Mouse (Mus musculus) urinary bladder, postnatal 36 days (tissue): ENCODE measurements around the gene Eef1a1.

Experiments used
- DNase-seq, 2 experiments: peaks; one replicate each; pipeline ENCODE4 v3.0.0; 2022; ENCODE audit warnings: low spot score in 2 of 2, mixed read lengths in 1 of 2

Eef1a1 gene

GRCm38 (mm10) chr9:78477021-78477551, 11.9 kb downstream of the Eef1a1 start:
- no peak for DNase-seq

- no peak for DNase-seq
These were observed 12.4 kb downstream of the Eef1a1 start for GRCm38 (mm10) chr9:78476531-78477020.

- DNase-seq, result no peak
These were observed 13.1 kb downstream of the Eef1a1 start for GRCm38 (mm10) chr9:78475873-78476272.

GRCm38 (mm10) chr9:78475383-78475780, 13.6 kb downstream of the Eef1a1 start:
- DNase-seq, result no peak

GRCm38 (mm10) chr9:78474771-78475382, 14.1 kb downstream of the Eef1a1 start:
- DNase-seq, result no peak

- DNase-seq, result no peak
These were observed 14.7 kb downstream of the Eef1a1 start for GRCm38 (mm10) chr9:78474270-78474669.

- DNase-seq, result no peak
These were observed 15.4 kb downstream of the Eef1a1 start for GRCm38 (mm10) chr9:78473588-78473987.

- no peak for DNase-seq
These were observed 23.2 kb downstream of the Eef1a1 start for GRCm38 (mm10) chr9:78465725-78466124.

GRCm38 (mm10) chr9:78463337-78463736, 25.6 kb downstream of the Eef1a1 start:
- DNase-seq, result no peak

GRCm38 (mm10) chr9:78457026-78457425, 31.9 kb downstream of the Eef1a1 start:
- no peak for DNase-seq

GRCm38 (mm10) chr9:78451382-78451781, 37.6 kb downstream of the Eef1a1 start:
- DNase-seq, result no peak

- no peak for DNase-seq
These were observed 38.5 kb downstream of the Eef1a1 start for GRCm38 (mm10) chr9:78450404-78450803.

GRCm38 (mm10) chr9:78447973-78448873, 40.7 kb downstream of the Eef1a1 start, which contains the start of the genes Mto1 and Gm17324:
Gene Mto1, plus strand, starts transcription at chr9:78448208.
Gene Gm17324, minus strand, starts transcription at chr9:78448786.
- peak; percentile 79 to 87 for DNase-seq

GRCm38 (mm10) chr9:78447606-78447972, 41.4 kb downstream of the Eef1a1 start:
- no peak for DNase-seq

GRCm38 (mm10) chr9:78442579-78443392, 46.2 kb downstream of the Eef1a1 start, which contains the start of gene Cgas:
Gene Cgas, minus strand, starts transcription at chr9:78443237.
- peak; percentile 49 to 71 for DNase-seq

- DNase-seq, result no peak
These were observed 46.7 kb downstream of the Eef1a1 start for GRCm38 (mm10) chr9:78442237-78442578.

GRCm38 (mm10) chr9:78439426-78439825, 49.5 kb downstream of the Eef1a1 start:
- no peak for DNase-seq

GRCm38 (mm10) chr9:78432471-78432870, 56.5 kb downstream of the Eef1a1 start:
- no peak for DNase-seq

GRCm38 (mm10) chr9:78430486-78430885, 58.5 kb downstream of the Eef1a1 start:
- DNase-seq, result no peak

- no peak for DNase-seq
These were observed 59.4 kb downstream of the Eef1a1 start for GRCm38 (mm10) chr9:78429551-78429950.

- DNase-seq, result no peak
These were observed 60.0 kb downstream of the Eef1a1 start for GRCm38 (mm10) chr9:78428870-78429432.
